Mouse (Mus musculus) CH12.LX (cell line): ENCODE results near the gene Fasn.

ENCODE experiments used
- CTCF ChIP-seq, 2 experiments: IDR thresholded peaks in 1 of 2; conservative IDR thresholded peaks in 1 of 2; 2 replicates each; pipeline ENCODE4 v1.5.1; 2011 to 2012; ENCODE audit warnings: low read depth in 2 of 2, low read length in 2 of 2, improper control_type of control experiment in 1 of 2, inconsistent platforms in 1 of 2, mild to moderate bottlenecking in 1 of 2, moderate library complexity in 1 of 2
- E2F4 ChIP-seq: IDR thresholded peaks from 2 replicates; pipeline ENCODE4 v1.6.1; 2011; ENCODE audit warnings: low read depth, low read length, improper control_type of control experiment; ENCODE audit not compliant: insufficient replicate concordance

- TF ChIP-seq CTCF (conservative IDR thresholded peaks at IDR 0.05 in 1 of 2, IDR thresholded peaks at IDR 0.05 in 1 of 2; ENCODE audit: low read depth in 2 of 2, low read length in 2 of 2) (peak in 1 of 2 experiments; percentile 28; a peak in 2 of 4 replicates), E2F4 (no peak)
Measured at GRCm38 (mm10) chr11:120789810-120790209, 34.5 kb downstream of the Fasn start.
